Mouse (Mus musculus) midbrain, embryonic 12.5 days (tissue): Measurements from ENCODE around the gene Arrb1. TPM values are rescaled to one million over a fixed set of nuclear protein-coding genes. Genes with fewer than 3 reads are reported as not detected.

Experiments
- ATAC-seq: fragments of 200-750 bp; cut with Nextera tagmentation; 2 replicates; pipeline ENCODE4 v1.8.0; 2017; ENCODE audit warnings: low read depth, moderate TSS enrichment, moderate library complexity; ENCODE audit not compliant: low FRiP score
- H3K27ac ChIP-seq: fragments of 300-500 bp; sonication (generic); replicated peaks from 2 replicates; pipeline ENCODE4 v1.5.1; 2016; ENCODE audit warnings: mild to moderate bottlenecking
- H3K27me3 ChIP-seq: fragments of 300-500 bp; sonication (generic); 2 replicates; pipeline ENCODE4 v1.6.1; 2016; ENCODE audit warnings: mild to moderate bottlenecking
- H3K36me3 ChIP-seq: fragments of 300-500 bp; sonication (generic); 2 replicates; pipeline ENCODE4 v1.6.1; 2016
- H3K4me1 ChIP-seq: fragments of 300-500 bp; sonication (generic); 2 replicates; pipeline ENCODE4 v1.6.1; 2016
- H3K4me2 ChIP-seq: fragments of 300-500 bp; sonication (generic); replicated peaks from 2 replicates; pipeline ENCODE4 v1.6.1; 2016; ENCODE audit warnings: mild to moderate bottlenecking, moderate library complexity
- H3K4me3 ChIP-seq: fragments of 300-500 bp; sonication (generic); 2 replicates; pipeline ENCODE4 v1.5.1; 2016; ENCODE audit warnings: mild to moderate bottlenecking
- H3K9ac ChIP-seq: fragments of 300-500 bp; sonication (generic); replicated peaks from 2 replicates; pipeline ENCODE4 v1.6.1; 2016; ENCODE audit warnings: mild to moderate bottlenecking, moderate library complexity
- H3K9me3 ChIP-seq: fragments of 300-500 bp; sonication (generic); 2 replicates; pipeline ENCODE4 v1.6.1; 2016; ENCODE audit warnings: mild to moderate bottlenecking
- WGBS: fragments of 180-500 bp; shearing (Covaris S2); methylation state at CpG from one replicate; pipeline ENCODE4 v1.1.7; 2016; 5-methylcytosine and 5-hydroxymethylcytosine counted together
- polyA plus RNA-seq: library from polyadenylated mRNA; unstranded; fragments of >200 nt; fragmentation: Nextera tagmentation; extraction: Ambion mirVana; gene quantifications from 2 replicates; pipeline ENCODE4 v1.2.1, GENCODE M21; 2016

Gene Arrb1
- polyA plus RNA-seq, 1 experiment from 2014 or later: 13.4 TPM

DNA sequence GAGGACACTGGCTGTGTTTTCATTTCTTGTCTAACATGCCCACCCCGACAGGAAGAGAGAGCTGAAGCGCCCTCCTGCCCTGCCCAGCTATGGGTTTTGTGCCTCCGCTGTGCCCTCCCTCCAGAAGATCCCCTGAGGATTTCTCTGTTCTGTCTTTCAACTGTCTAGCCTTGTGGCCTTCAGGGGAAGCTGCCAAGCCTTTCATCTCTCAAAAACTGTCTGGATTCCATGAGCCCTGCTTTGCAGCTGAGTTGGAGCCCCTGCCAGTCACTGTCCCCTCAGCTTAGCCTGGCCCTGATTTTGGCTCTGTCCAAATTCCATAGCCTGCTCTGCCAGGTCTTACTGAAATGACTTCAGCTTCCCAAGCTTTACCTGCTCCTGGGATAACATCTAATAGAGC, 71.5 kb downstream of the Arrb1 start:
- Histone ChIP-seq H3K36me3 (peaks cover 8% of the 10 kb centered on the region), H3K4me3 (no peak overlapping the region), H3K27me3 (no peaks in the 10 kb centered on the region; the same call in 1 of the 2 replicates), H3K4me2 (no peak overlapping the region), H3K4me1 (no peaks in the 10 kb centered on the region), H3K27ac (no peak overlapping the region), H3K9ac (no peak overlapping the region), H3K9me3 (no peaks in the 10 kb centered on the region)
- ATAC-seq: no peak
- 76% methylated on average over 3 of the region's 3 CpGs for WGBS

DNA sequence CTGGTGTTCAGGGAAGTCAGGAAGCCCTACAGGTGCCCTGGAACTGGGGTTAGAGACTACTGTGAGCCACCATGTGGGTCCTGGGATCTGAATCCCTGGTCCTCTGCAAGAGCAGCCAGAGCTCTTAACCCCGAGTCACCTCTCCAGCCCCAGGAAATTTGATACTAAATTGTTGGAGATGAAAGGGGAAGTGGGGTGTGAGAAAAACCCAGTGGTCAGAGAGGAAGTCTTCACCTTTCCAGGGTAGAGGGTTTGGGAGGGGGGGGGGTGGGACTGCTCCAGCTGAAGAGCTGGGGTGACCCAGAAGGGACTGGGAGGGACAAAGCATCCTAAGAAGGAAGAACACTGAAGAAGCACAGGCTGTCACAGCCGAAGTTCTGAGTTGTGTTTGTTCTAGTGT, 72.4 kb downstream of the Arrb1 start:
- no peak overlapping the region for H3K27ac ChIP-seq
- H3K36me3 ChIP-seq: peaks cover 4% of the 10 kb centered on the region; the same call in 1 of the 2 replicates
- no peaks in the 10 kb centered on the region for H3K9me3 ChIP-seq
- no peaks in the 10 kb centered on the region for H3K4me1 ChIP-seq
- no peak overlapping the region for H3K4me2 ChIP-seq
- H3K27me3 ChIP-seq: no peaks in the 10 kb centered on the region; the same call in 1 of the 2 replicates
- H3K9ac ChIP-seq: no peak overlapping the region
- 77% methylated on average over 2 of the region's 2 CpGs for WGBS
- no peak for ATAC-seq
- no peak overlapping the region for H3K4me3 ChIP-seq

DNA sequence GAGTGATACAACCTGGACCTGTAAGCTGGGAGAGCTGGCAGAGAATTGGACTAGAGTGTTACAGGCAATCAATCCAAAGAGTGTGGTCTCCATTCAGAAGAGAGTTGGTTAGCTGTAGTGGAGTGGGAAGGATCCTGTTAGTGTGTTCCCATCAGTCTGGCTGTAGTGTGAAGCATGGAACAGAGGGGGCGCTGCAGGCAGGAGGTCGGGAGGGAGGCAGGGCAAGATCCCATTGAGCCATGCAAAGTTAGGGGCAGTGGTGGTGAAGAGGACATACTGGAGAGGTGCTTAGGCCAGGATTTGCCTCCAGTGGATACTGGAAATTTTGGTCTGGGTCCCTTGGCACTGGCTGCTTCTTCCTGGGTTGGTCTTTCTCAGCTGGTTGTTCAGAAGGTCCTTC, 83.0 kb downstream of the Arrb1 start:
- ATAC-seq: no peak
- no peak overlapping the region for H3K4me2 ChIP-seq
- no peaks in the 10 kb centered on the region for H3K9me3 ChIP-seq
- WGBS: 55% methylated on average over 2 of the region's 2 CpGs
- no peak overlapping the region for H3K27ac ChIP-seq
- H3K27me3 ChIP-seq: peaks cover 14% of the 10 kb centered on the region
- no peaks in the 10 kb centered on the region for H3K4me1 ChIP-seq
- no peak overlapping the region for H3K9ac ChIP-seq
- no peaks in the 10 kb centered on the region for H3K36me3 ChIP-seq
- no peak overlapping the region for H3K4me3 ChIP-seq

DNA sequence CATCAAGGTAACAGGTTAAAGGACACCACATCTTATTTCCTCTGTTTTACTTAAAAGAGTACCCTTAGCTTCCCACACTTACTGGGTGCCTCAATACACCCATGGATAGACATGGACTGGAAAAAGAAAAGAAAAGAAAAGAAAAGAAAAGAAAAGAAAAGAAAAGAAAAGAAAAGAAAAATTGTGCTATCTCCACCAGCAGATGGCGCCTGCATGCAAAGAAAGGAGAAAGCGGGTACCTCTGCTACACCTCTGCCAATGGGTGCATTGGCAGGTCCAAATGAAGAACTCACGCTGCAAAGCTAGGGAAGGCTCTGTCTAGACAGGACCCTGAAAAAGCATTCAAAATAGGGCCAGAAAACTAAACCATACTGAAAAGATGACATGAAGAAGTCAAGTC, 83.6 kb downstream of the Arrb1 start:
- Histone ChIP-seq H3K4me2 (no peak overlapping the region), H3K9ac (no peak overlapping the region), H3K9me3 (no peaks in the 10 kb centered on the region), H3K4me1 (no peaks in the 10 kb centered on the region), H3K4me3 (no peak overlapping the region), H3K36me3 (no peaks in the 10 kb centered on the region), H3K27ac (no peak overlapping the region), H3K27me3 (peaks cover 20% of the 10 kb centered on the region)
- ATAC-seq: no peak
- WGBS: 16% methylated on average over 3 of the region's 3 CpGs

DNA sequence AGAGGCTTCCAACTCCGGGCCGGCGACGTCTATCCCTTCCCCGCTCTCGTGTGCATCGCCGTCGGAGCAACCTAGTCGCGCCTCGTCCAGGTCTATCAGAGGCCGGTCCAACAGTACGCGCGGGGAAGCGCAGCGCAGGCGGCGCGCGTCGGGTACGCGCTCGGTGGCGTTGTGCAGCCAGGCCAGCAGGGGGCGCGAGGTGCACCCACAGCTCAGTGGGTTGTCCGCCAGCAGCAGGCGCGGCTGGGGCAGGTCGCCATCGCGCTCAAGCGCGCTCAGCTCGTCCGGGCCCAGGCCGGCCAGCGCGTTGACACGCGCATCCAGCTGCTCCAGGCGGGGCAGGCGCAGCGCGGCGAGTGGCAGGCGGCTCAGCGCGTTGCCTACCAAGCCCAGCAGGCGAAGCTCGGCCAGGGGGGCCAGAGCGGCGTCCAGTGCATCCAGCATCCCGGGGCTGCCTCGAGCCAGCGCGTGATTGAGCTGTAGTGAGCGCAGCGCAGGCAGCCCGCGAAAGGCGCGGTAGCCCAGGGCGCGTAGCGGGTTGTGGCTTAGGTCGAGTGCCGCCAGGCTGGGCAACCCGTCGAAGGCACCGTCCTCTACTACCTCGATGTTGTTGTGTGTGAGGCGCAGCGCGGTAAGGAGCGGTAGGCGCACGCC, 90.6 kb downstream of the Arrb1 start:
- H3K4me2 ChIP-seq: peak overlapping the region; percentile 87
- peak overlapping the region; percentile 58; the same call in 1 of the 2 replicates for H3K27ac ChIP-seq
- H3K9me3 ChIP-seq: no peaks in the 10 kb centered on the region
- WGBS: under 1% methylated on average over 79 of the region's 81 CpGs
- peak; percentile 90 for ATAC-seq
- H3K4me3 ChIP-seq: peak overlapping the region; percentile 51
- H3K36me3 ChIP-seq: no peaks in the 10 kb centered on the region
- H3K4me1 ChIP-seq: peaks cover 20% of the 10 kb centered on the region
- peaks cover 78% of the 10 kb centered on the region for H3K27me3 ChIP-seq
- H3K9ac ChIP-seq: peak overlapping the region; percentile 58

DNA sequence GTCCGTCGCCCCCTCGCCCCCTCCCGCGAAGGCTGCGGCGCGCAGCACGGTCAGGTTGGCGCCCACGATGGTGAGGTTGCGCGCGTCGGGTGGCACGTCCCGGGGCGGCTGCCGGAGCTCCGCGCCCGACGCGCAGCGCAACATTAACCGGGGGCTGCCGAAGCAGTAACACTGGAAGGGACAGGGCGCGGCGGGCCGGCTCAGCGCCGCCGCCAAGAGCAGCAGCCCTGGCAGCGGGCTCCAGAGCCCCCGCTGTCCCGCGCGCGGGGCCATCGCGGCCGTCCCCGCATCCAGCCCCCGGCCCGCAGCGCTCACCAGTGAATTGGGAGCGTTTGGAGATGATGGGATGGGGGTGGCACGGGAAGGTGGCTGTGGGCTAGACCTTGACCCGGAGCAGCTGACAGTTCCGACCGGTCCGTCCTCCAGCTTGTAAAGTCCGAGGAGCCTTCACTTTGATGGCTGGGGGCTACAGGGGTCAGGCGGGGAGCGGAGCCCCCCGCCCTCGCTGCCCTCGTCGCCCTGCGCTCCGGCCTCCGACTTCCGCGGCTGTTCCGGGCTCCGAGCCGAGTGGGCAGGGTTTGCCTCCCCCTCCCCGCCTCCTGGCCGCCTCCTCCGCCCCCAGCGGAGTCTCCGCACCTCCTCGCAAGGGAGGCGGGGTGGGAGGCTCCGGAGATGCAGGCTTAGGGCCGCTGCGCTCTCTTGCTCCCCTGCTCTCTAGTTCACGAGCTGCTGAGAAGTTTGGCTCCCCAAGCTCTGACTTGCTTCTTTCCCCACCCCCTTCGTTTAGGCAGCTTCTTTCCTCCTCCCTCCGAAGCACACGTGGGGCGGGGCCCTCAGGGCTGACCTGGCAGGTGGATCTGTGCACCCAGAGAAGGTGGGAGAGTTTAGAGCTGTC, 91.4 kb downstream of the Arrb1 start, which contains the start of gene Tpbgl:
Gene Tpbgl (minus strand): TSS at position 728 of the 895 bp plus-strand sequence.
- peak within 1 kb of the TSS; percentile 51 for H3K4me3 ChIP-seq
- H3K27me3 ChIP-seq: peaks cover 83% of the 10 kb centered on the region
- H3K4me1 ChIP-seq: peaks cover 20% of the 10 kb centered on the region
- under 1% methylated on average over 70 of the region's 83 CpGs for WGBS
- H3K4me2 ChIP-seq: peak within 1 kb of the TSS; percentile 87
- H3K36me3 ChIP-seq: no peaks in the 10 kb centered on the region
- H3K9ac ChIP-seq: peak within 1 kb of the TSS; percentile 58
- ATAC-seq: peak; percentile 19; the same call in 1 of the 2 replicates
- no peaks in the 10 kb centered on the region for H3K9me3 ChIP-seq
- H3K27ac ChIP-seq: peak within 1 kb of the TSS; percentile 58; the same call in 1 of the 2 replicates

DNA sequence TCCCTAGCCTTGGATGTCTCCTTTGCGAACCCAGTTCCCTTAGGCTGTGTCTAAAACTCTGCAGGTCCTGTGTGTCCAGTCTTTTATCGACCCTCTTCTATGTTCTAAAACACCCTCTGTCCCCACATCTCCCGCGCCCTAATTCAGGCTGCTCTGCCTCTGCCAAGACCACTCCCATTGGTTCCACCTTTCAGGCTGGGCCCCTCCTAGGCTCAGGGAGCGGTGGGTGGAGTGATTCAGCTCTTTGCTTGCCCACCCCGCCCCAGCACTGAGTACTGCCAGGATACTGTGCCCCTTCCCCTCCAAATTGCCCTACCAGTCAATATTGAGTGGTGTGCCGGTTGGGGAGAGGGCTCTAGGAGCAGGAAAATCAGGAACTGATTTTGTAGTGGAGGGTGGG, 92.1 kb downstream of the Arrb1 start:
- Histone ChIP-seq H3K4me3 (no peak overlapping the region), H3K9me3 (no peaks in the 10 kb centered on the region), H3K9ac (no peak overlapping the region), H3K27me3 (peaks cover 88% of the 10 kb centered on the region), H3K4me2 (peak overlapping the region; percentile 87), H3K36me3 (no peaks in the 10 kb centered on the region), H3K4me1 (peaks cover 20% of the 10 kb centered on the region), H3K27ac (no peak overlapping the region)
- ATAC-seq: no peak
- 5% methylated on average over 7 of the region's 7 CpGs for WGBS

DNA sequence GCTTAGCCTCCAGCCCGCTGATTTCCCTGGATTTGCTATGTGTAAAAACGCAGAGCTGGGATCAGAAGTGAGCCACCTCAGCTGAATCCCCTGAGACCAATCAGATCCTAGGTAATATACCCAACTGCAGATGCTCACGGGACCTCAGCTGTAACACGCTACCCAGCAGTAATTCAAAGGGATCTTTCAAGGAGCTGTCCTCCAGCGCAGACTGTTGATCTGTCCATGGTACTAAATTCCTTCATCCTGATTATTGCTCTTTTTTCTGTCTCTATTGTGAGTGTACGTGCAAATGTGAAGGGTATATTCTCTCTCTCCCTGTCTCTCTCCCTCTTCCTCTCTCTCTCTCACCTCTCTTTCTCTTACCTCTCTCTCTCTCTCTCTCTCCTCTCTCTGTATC, 97.0 kb downstream of the Arrb1 start:
- H3K27ac ChIP-seq: no peak overlapping the region
- H3K4me1 ChIP-seq: peaks cover 5% of the 10 kb centered on the region; the same call in 1 of the 2 replicates
- H3K4me2 ChIP-seq: no peak overlapping the region
- H3K27me3 ChIP-seq: peaks cover 60% of the 10 kb centered on the region
- no peaks in the 10 kb centered on the region for H3K36me3 ChIP-seq
- no peak overlapping the region for H3K9ac ChIP-seq
- WGBS: 14% methylated on average over 6 of the region's 6 CpGs
- H3K4me3 ChIP-seq: no peak overlapping the region
- no peak for ATAC-seq
- H3K9me3 ChIP-seq: no peaks in the 10 kb centered on the region

DNA sequence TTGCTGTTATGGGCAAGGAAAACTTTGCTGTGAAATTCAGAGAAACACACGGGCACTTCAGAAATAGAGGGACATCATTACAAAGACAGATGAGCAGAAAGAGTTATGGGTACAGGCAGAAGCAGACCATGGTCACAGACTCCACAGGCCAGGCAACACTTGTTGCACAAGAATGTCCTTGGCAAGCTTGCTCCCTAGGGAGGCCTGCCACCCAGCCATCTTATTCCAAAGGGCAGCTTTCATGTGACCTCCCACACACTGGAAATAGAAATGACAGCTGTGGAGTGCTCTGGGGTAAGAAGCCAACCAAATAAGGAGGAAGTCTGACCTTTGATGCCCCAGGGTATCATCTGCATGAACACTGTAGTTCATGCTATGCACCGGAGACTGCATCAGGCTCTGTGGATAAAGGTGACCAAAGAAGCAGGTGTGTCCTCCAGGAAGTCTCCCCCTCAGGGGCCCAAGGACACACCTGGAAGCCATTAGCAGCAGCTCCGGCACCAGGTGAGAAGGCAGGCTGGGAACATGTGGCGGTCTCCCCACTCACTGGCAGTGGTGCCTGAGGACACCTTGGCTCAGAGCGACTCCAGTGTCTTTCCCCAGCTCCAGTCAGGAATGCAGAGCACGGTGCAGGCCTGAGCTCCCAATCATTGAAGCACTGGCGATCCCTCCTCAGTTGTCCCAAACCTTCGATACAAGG, 98.8 kb downstream of the Arrb1 start:
- Histone ChIP-seq H3K36me3 (no peaks in the 10 kb centered on the region), H3K27ac (no peak overlapping the region), H3K4me1 (peaks cover 5% of the 10 kb centered on the region; the same call in 1 of the 2 replicates), H3K4me3 (no peak overlapping the region), H3K4me2 (no peak overlapping the region), H3K27me3 (peaks cover 42% of the 10 kb centered on the region), H3K9me3 (no peaks in the 10 kb centered on the region), H3K9ac (no peak overlapping the region)
- ATAC-seq: no peak
- WGBS: 81% methylated on average over 8 of the region's 8 CpGs

DNA sequence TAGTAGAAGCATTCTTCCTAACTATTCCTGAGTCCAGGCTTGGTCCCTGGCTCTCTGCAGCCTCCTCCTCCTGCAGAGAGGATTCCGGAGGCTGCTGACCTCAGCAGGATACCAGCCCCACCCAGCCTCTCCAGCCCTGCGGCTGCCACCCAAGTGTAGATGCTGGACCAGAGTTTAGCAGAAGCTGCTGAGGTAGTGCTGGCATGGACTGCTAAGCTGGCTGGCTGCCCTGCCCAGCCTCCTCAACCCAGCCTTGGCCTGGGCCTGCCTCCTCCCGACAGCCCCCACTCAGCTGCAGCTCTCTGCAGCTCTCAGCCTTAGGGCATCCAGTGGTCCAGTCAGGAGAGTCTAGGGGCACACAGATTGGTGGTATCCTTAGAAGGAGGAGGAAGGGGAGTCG, 106.0 kb downstream of the Arrb1 start:
- Histone ChIP-seq H3K27ac (no peak overlapping the region), H3K9ac (no peak overlapping the region), H3K27me3 (peaks cover 12% of the 10 kb centered on the region; the same call in 1 of the 2 replicates), H3K4me1 (0 out of 2 replicates have a peak, but pooled peaks cover 4% of the 10 kb centered on the region), H3K4me2 (no peak overlapping the region), H3K36me3 (no peaks in the 10 kb centered on the region), H3K4me3 (no peak overlapping the region), H3K9me3 (no peaks in the 10 kb centered on the region)
- no peak for ATAC-seq
- 40% methylated on average over 4 of the region's 4 CpGs for WGBS

DNA sequence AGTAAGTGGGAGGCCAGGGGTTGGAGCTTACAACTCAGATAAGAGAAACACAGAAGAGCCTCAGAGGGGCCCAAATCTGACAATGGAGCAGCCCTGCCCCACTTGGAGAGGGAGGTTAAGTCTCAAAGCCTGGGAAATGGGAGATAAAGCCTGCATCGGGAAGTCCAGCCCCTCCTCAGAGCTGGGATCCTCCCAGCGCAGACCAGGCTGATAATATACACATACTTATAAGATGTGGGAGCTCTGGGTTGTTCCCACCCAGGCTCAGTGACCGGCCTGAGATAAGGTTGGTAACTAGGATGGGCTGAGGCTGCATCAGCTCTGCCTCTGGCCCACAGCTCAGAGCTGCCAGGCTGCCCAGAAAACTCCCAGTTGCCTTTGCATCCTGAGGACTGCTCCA, 106.8 kb downstream of the Arrb1 start:
- peak; percentile 34; the same call in 1 of the 2 replicates for ATAC-seq
- H3K27me3 ChIP-seq: peaks cover 12% of the 10 kb centered on the region; the same call in 1 of the 2 replicates

More for the DNA sequence above, 106.8 kb downstream of the Arrb1 start:
- H3K9me3 ChIP-seq: no peaks in the 10 kb centered on the region
- no peak overlapping the region for H3K4me2 ChIP-seq
- no peak overlapping the region for H3K4me3 ChIP-seq
- no peak overlapping the region; the same call in 1 of the 2 replicates for H3K27ac ChIP-seq
- 37% methylated on average over 3 of the region's 3 CpGs for WGBS
- no peak overlapping the region for H3K9ac ChIP-seq
- no peaks in the 10 kb centered on the region for H3K36me3 ChIP-seq
- H3K4me1 ChIP-seq: 0 out of 2 replicates have a peak, but pooled peaks cover 4% of the 10 kb centered on the region
